Mouse (Mus musculus): ENCODE measurements at regions not wholly inside any gene's neighbourhood (a gene's known extent, or its start where the extent isn't known, plus 50 kb on each side); places are given as distances from the start of the nearest gene placed in this dataset.

DNA sequence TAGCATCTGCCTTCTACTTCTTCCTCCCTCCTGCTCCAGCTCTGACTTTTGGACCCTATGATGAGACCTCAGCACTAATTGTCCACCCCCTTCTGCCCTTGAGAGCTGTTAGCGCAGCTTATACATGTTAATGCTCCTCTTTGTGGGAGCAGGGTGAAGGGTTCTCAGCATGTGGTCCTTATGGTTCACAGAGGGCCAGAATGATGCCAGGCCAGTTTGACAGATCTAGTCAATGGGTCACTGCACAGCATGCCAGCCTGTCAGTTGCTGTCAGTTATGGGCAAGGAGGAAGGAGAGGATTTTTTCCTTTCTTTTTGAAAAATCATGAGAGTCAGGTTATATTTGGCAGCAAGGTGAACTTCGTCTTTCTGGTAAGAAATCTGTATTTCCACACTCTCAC, 68.4 kb downstream of the 4931417E11Rik start:
- 74% methylated on average over 2 of the region's 2 CpGs for WGBS
- no peak for ATAC-seq
- H3K36me3 ChIP-seq (ENCODE audit: control insufficient read depth, insufficient read depth): no peaks in the 10 kb centered on the region
- H3K9ac ChIP-seq (ENCODE audit: low read depth, low read length): no peak overlapping the region
- H3K27me3 ChIP-seq (replicated peaks; ENCODE audit: control insufficient read depth, insufficient read depth, low read length): no peaks in the 10 kb centered on the region
- H3K27ac ChIP-seq (ENCODE audit: low read depth, low read length): no peak overlapping the region
- H3K9me3 ChIP-seq (ENCODE audit: control insufficient read depth): no peaks in the 10 kb centered on the region
- TF ChIP-seq CTCF (IDR thresholded peaks at IDR 0.05; ENCODE audit: low read depth): no peak
- no peak overlapping the region for H3K4me2 ChIP-seq (replicated peaks; ENCODE audit: low read depth)
- H3K4me3 ChIP-seq (ENCODE audit: low read depth, low read length): no peak overlapping the region
- no peaks in the 10 kb centered on the region for H3K4me1 ChIP-seq (replicated peaks; ENCODE audit: control insufficient read depth, insufficient read depth, low read length)

DNA sequence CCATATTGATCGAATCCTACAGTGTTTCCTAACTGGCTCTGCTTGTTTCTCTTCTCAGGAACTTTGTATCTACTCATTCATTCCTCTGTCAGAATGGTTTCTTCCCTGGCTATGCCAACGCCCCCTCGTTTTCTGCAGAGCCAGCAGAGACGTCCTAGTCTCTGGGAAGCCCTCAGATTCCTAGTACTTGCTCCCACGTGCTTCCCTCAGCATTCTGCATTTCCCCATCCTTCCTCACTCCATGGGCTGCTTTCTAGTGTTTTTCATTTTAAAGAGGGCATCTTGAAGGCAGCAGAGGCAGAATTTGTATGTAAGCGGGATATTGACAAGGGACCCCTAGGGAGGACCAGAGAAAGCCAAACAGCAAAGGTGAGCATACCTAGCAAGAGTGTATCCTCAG, 80.2 kb downstream of the 4931417E11Rik start:
- 62% methylated on average over 6 of the region's 6 CpGs for WGBS
- no peak overlapping the region for H3K4me2 ChIP-seq (replicated peaks; ENCODE audit: low read depth)
- H3K9me3 ChIP-seq (ENCODE audit: control insufficient read depth): no peaks in the 10 kb centered on the region
- H3K27me3 ChIP-seq (replicated peaks; ENCODE audit: control insufficient read depth, insufficient read depth, low read length): no peaks in the 10 kb centered on the region
- no peaks in the 10 kb centered on the region for H3K4me1 ChIP-seq (replicated peaks; ENCODE audit: control insufficient read depth, insufficient read depth, low read length)
- TF ChIP-seq CTCF (IDR thresholded peaks at IDR 0.05; ENCODE audit: low read depth): no peak
- H3K36me3 ChIP-seq (ENCODE audit: control insufficient read depth, insufficient read depth): no peaks in the 10 kb centered on the region
- H3K4me3 ChIP-seq (ENCODE audit: low read depth, low read length): no peak overlapping the region
- no peak overlapping the region for H3K27ac ChIP-seq (ENCODE audit: low read depth, low read length)
- H3K9ac ChIP-seq (ENCODE audit: low read depth, low read length): no peak overlapping the region
- ATAC-seq: no peak

DNA sequence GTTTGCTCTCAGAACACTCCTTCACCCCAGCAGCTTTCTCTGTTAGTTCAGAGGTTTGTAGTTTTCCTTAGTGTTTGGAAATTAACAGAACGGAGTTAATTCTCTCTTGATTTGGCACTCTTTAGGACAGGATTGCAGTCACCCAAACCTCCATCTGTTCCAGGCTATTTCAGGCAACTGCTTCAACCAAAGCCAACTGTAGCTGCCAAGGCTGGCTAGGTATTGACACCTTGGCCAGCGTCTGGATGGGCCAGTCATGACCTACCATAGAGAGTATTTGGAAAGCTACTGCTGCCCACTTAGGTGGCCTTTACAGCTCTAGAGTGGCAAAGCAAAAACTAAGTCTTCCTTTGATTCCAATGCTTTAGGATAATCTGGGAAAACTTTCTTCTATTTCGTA, 83.2 kb downstream of the 4931417E11Rik start:
- no peaks in the 10 kb centered on the region for H3K27me3 ChIP-seq (replicated peaks; ENCODE audit: control insufficient read depth, insufficient read depth, low read length)
- H3K9ac ChIP-seq (ENCODE audit: low read depth, low read length): no peak overlapping the region
- H3K36me3 ChIP-seq (ENCODE audit: control insufficient read depth, insufficient read depth): no peaks in the 10 kb centered on the region
- no peaks in the 10 kb centered on the region for H3K9me3 ChIP-seq (ENCODE audit: control insufficient read depth)
- no peak for ATAC-seq
- no peak overlapping the region for H3K4me3 ChIP-seq (ENCODE audit: low read depth, low read length)
- H3K27ac ChIP-seq (ENCODE audit: low read depth, low read length): no peak overlapping the region
- H3K4me2 ChIP-seq (replicated peaks; ENCODE audit: low read depth): no peak overlapping the region
- no peak for TF ChIP-seq CTCF (IDR thresholded peaks at IDR 0.05; ENCODE audit: low read depth)
- 93% methylated on average over 3 of the region's 3 CpGs for WGBS
- no peaks in the 10 kb centered on the region for H3K4me1 ChIP-seq (replicated peaks; ENCODE audit: control insufficient read depth, insufficient read depth, low read length)

DNA sequence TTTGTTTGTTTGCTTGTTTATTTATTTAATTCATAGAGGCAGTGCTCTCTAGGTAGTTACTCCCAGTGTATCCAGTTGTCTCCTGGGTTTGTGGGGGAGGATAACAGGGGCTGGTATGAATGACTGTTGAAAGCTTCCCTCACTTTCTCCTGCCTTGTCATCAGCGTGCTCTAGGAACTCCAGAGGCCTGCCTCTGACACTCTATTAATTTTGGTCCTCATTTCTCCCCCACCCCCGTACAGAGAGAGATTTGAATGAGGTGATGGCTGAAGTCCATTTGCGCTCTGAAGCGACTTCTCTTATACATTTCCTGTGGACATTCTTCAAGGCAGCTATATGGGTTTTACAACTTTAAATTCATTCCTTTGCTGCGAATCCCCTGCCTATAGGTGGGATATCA, 89.6 kb downstream of the 4931417E11Rik start:
- H3K9ac ChIP-seq (ENCODE audit: low read depth, low read length): no peak overlapping the region
- no peaks in the 10 kb centered on the region for H3K27me3 ChIP-seq (replicated peaks; ENCODE audit: control insufficient read depth, insufficient read depth, low read length)
- H3K4me1 ChIP-seq (replicated peaks; ENCODE audit: control insufficient read depth, insufficient read depth, low read length): no peaks in the 10 kb centered on the region
- ATAC-seq: no peak
- no peak overlapping the region for H3K4me2 ChIP-seq (replicated peaks; ENCODE audit: low read depth)
- TF ChIP-seq CTCF (IDR thresholded peaks at IDR 0.05; ENCODE audit: low read depth): no peak
- H3K9me3 ChIP-seq (ENCODE audit: control insufficient read depth): no peaks in the 10 kb centered on the region
- 79% methylated on average over 5 of the region's 5 CpGs for WGBS
- H3K36me3 ChIP-seq (ENCODE audit: control insufficient read depth, insufficient read depth): no peaks in the 10 kb centered on the region
- no peak overlapping the region for H3K4me3 ChIP-seq (ENCODE audit: low read depth, low read length)
- H3K27ac ChIP-seq (ENCODE audit: low read depth, low read length): no peak overlapping the region

DNA sequence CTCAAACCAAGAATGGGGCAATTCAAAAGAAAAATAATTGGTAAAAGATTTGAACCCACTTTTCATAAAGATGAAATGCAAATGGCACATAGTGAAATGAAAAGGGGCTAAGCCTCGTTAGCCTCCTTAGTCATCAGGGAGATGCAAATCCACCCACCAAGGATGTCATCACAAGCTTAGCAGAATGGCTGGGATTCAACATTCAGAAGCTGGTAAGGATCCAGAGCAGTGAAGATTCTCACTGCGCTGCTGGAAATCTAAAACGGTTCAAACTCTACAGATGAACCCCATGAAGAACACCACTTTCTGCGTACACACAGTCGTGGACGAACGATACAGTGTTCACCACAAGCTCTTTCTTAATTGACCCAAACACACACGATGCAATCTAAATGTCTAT, 91.6 kb downstream of the 4931417E11Rik start:
- Histone ChIP-seq H3K9me3 (ENCODE audit: control insufficient read depth) (no peaks in the 10 kb centered on the region), H3K9ac (ENCODE audit: low read depth, low read length) (no peak overlapping the region), H3K27ac (ENCODE audit: low read depth, low read length) (no peak overlapping the region), H3K4me3 (ENCODE audit: low read depth, low read length) (no peak overlapping the region), H3K4me1 (replicated peaks; ENCODE audit: control insufficient read depth, insufficient read depth, low read length) (no peaks in the 10 kb centered on the region), H3K27me3 (replicated peaks; ENCODE audit: control insufficient read depth, insufficient read depth, low read length) (no peaks in the 10 kb centered on the region), H3K4me2 (replicated peaks; ENCODE audit: low read depth) (no peak overlapping the region), H3K36me3 (ENCODE audit: control insufficient read depth, insufficient read depth) (no peaks in the 10 kb centered on the region)
- 87% methylated on average over 8 of the region's 8 CpGs for WGBS
- ATAC-seq: no peak
- no peak for TF ChIP-seq CTCF (IDR thresholded peaks at IDR 0.05; ENCODE audit: low read depth)

DNA sequence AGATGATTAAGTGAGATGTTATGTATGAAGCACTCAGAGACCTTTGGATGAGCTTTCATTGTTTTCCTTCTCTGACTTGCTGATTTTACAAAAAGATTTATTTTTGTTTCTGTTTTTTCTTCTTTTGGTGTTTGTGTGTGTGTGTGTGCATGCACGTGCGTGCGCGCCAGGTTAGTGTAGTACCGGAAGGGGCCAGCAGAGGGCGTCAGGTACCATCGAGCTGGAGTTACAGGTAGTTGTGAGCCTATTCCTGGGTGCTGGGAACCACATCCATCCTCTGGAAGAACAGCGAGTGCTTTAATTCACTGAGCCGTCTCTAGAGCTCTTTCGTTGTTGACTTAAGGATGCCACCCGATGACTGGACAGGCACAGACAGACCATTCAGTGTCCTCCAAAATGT, 93.2 kb downstream of the 4931417E11Rik start:
- peak; percentile 42 for TF ChIP-seq CTCF (IDR thresholded peaks at IDR 0.05; ENCODE audit: low read depth)
- Histone ChIP-seq H3K27me3 (replicated peaks; ENCODE audit: control insufficient read depth, insufficient read depth, low read length) (no peaks in the 10 kb centered on the region), H3K9me3 (ENCODE audit: control insufficient read depth) (no peaks in the 10 kb centered on the region), H3K36me3 (ENCODE audit: control insufficient read depth, insufficient read depth) (no peaks in the 10 kb centered on the region), H3K27ac (ENCODE audit: low read depth, low read length) (no peak overlapping the region), H3K4me1 (replicated peaks; ENCODE audit: control insufficient read depth, insufficient read depth, low read length) (no peaks in the 10 kb centered on the region), H3K9ac (ENCODE audit: low read depth, low read length) (no peak overlapping the region), H3K4me2 (replicated peaks; ENCODE audit: low read depth) (no peak overlapping the region), H3K4me3 (ENCODE audit: low read depth, low read length) (no peak overlapping the region)
- no peak for ATAC-seq
- WGBS: 95% methylated on average over 11 of the region's 11 CpGs

DNA sequence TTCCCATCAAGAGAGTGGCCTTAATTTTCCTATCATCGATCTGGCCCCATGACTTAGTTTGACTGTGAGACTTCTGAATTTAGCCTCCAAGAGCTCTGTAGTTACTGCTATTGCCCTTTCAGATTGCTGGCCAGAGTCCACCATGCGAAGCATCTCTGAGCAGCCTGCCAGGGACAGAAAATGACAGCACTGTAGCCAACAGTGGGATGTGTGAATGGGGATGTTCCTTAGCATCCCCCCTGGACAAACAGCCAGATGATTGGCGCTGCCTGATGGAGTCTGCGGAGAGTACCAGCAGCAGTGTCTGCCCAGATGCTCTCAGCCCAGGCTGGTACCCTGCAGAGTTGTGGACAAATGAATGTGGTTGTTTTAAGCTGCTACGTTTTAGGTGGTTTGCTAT, 96.6 kb downstream of the 4931417E11Rik start:
- Histone ChIP-seq H3K36me3 (ENCODE audit: control insufficient read depth, insufficient read depth) (no peaks in the 10 kb centered on the region), H3K9ac (ENCODE audit: low read depth, low read length) (no peak overlapping the region), H3K4me2 (replicated peaks; ENCODE audit: low read depth) (no peak overlapping the region), H3K4me1 (replicated peaks; ENCODE audit: control insufficient read depth, insufficient read depth, low read length) (no peaks in the 10 kb centered on the region), H3K27ac (ENCODE audit: low read depth, low read length) (no peak overlapping the region), H3K4me3 (ENCODE audit: low read depth, low read length) (no peak overlapping the region), H3K9me3 (ENCODE audit: control insufficient read depth) (no peaks in the 10 kb centered on the region), H3K27me3 (replicated peaks; ENCODE audit: control insufficient read depth, insufficient read depth, low read length) (0 out of 2 replicates have a peak, but pooled peaks cover 3% of the 10 kb centered on the region)
- no peak for TF ChIP-seq CTCF (IDR thresholded peaks at IDR 0.05; ENCODE audit: low read depth)
- ATAC-seq: no peak
- WGBS: 83% methylated on average over 5 of the region's 5 CpGs

Measured in intestine, postnatal 0 days (tissue).